Mouse (Mus musculus): ENCODE results near the gene Fut11. TPM values are rescaled to one million over a fixed set of nuclear protein-coding genes. Genes with fewer than 3 reads are reported as not detected.

Gene Fut11
- polyA plus RNA-seq, 1 experiment: 8.0 TPM

DNA sequence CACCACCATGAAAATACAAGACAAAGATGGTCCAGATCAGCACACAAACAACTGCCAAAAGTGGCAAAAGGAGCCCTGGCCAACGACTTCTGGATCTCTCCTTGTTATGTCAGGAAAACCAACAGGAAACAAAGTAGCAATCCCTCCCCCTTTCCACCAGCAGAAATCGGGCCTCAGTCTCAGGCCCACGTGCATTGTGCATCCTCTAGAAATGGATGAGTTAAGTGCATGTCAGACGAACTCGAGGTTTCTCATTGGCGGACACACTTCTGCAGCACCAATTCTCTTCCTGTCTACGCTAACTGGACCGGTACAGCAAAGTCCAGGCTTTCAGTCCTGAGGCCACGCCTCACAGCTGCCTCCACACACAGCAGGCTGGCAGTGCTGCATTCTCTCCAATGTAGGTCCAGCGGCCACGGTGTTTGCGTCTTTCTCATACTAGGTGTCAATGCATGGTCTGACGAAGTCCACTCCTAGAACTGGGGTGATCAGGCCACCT, 41.2 kb downstream of the Fut11 start:
- H3K4me3 ChIP-seq (ENCODE audit: low read depth, low read length): no peak overlapping the region
- no peak overlapping the region for H3K9ac ChIP-seq (ENCODE audit: low read depth, poor library complexity, severe bottlenecking)
- no peaks in the 10 kb centered on the region for H3K4me1 ChIP-seq (ENCODE audit: control insufficient read depth, insufficient read depth, low read length)
- TF ChIP-seq POLR2A (IDR thresholded peaks at IDR 0.05; ENCODE audit: insufficient read depth, low read length): no peak
- TF ChIP-seq EP300 (IDR thresholded peaks at IDR 0.05; ENCODE audit: insufficient read depth, low read depth, low read length): no peak
- no peak for TF ChIP-seq CTCF (IDR thresholded peaks at IDR 0.05; ENCODE audit: low read depth, low read length)
- no peaks in the 10 kb centered on the region for H3K27me3 ChIP-seq (ENCODE audit: control insufficient read depth, insufficient read depth, low read length, poor library complexity, severe bottlenecking)
- H3K27ac ChIP-seq (ENCODE audit: insufficient read depth, low read length): no peak overlapping the region
- peaks cover 6% of the 10 kb centered on the region for H3K36me3 ChIP-seq (ENCODE audit: control insufficient read depth, insufficient read depth, low read length, poor library complexity, severe bottlenecking)
- no peaks in the 10 kb centered on the region for H3K9me3 ChIP-seq (replicated peaks; ENCODE audit: control insufficient read depth, insufficient read depth, low read length, poor library complexity, severe bottlenecking)

DNA sequence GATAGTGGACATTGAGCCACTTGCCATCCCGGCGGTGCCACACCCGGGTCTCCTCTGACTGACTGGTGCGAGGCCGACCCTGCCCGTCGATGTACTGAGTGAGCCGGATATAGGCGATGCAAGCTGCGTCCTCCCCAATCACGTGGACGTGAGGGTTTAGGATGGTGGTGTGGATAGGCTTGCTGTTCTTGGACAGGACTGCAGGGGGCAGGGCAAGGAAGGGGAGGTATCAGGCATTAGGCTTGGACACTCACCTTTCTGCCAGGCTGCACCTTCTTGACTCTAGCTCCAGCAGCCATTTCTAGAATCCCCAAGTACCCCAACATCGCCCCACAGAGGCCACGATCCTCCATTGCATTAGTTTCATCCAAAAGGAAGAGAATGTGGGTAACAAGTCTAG, 42.5 kb downstream of the Fut11 start:
- no peaks in the 10 kb centered on the region for H3K4me1 ChIP-seq (ENCODE audit: control insufficient read depth, insufficient read depth, low read length)
- H3K36me3 ChIP-seq (ENCODE audit: control insufficient read depth, insufficient read depth, low read length, poor library complexity, severe bottlenecking): peaks cover 6% of the 10 kb centered on the region
- no peak for TF ChIP-seq EP300 (IDR thresholded peaks at IDR 0.05; ENCODE audit: insufficient read depth, low read depth, low read length)
- TF ChIP-seq CTCF (IDR thresholded peaks at IDR 0.05; ENCODE audit: low read depth, low read length): peak; percentile 82
- no peaks in the 10 kb centered on the region for H3K9me3 ChIP-seq (replicated peaks; ENCODE audit: control insufficient read depth, insufficient read depth, low read length, poor library complexity, severe bottlenecking)
- H3K27me3 ChIP-seq (ENCODE audit: control insufficient read depth, insufficient read depth, low read length, poor library complexity, severe bottlenecking): no peaks in the 10 kb centered on the region
- no peak overlapping the region for H3K27ac ChIP-seq (ENCODE audit: insufficient read depth, low read length)
- H3K9ac ChIP-seq (ENCODE audit: low read depth, poor library complexity, severe bottlenecking): 0 out of 2 replicates have a peak overlapping the region, but pooled peaks have one; percentile 14
- peak overlapping the region; percentile 34 for H3K4me3 ChIP-seq (ENCODE audit: low read depth, low read length)

GRCm38 (mm10) chr14:20738511-20738910, 43.7 kb downstream of the Fut11 start:
- Histone ChIP-seq H3K27ac (ENCODE audit: insufficient read depth, low read length) (no peak overlapping the region), H3K9me3 (replicated peaks; ENCODE audit: control insufficient read depth, insufficient read depth, low read length, poor library complexity, severe bottlenecking) (no peaks in the 10 kb centered on the region), H3K27me3 (ENCODE audit: control insufficient read depth, insufficient read depth, low read length, poor library complexity, severe bottlenecking) (no peaks in the 10 kb centered on the region), H3K4me1 (ENCODE audit: control insufficient read depth, insufficient read depth, low read length) (no peaks in the 10 kb centered on the region), H3K4me3 (ENCODE audit: low read depth, low read length) (no peak overlapping the region), H3K9ac (ENCODE audit: low read depth, poor library complexity, severe bottlenecking) (no peak overlapping the region), H3K36me3 (ENCODE audit: control insufficient read depth, insufficient read depth, low read length, poor library complexity, severe bottlenecking) (peaks cover 6% of the 10 kb centered on the region)
- no peak for TF ChIP-seq EP300 (IDR thresholded peaks at IDR 0.05; ENCODE audit: insufficient read depth, low read depth, low read length)
- no peak for TF ChIP-seq CTCF (IDR thresholded peaks at IDR 0.05; ENCODE audit: low read depth, low read length)
- no peak for TF ChIP-seq POLR2A (IDR thresholded peaks at IDR 0.05; ENCODE audit: insufficient read depth, low read length)

DNA sequence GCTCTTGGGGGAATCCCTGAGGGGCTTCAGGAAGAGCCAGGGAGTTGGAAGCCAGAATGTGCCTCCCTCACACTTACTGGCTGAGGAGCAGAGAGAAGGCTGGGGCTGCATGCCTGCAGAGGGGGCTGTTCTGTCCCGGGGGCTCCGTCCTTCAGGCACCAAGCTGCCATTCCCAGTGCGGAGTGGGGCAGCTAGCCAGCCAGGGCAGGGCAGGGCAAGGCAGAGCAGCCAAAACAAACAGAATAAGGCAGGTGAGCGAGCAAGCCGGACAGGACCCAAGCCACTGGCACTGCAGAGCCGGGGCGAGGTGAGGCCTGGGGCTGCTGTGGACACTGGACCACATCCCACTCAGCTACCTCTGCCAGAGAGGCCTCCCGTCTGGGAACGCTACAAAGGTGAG, 46.5 kb downstream of the Fut11 start:
- H3K27ac ChIP-seq (ENCODE audit: insufficient read depth, low read length): no peak overlapping the region
- no peak overlapping the region for H3K4me3 ChIP-seq (ENCODE audit: low read depth, low read length)
- H3K4me1 ChIP-seq (ENCODE audit: control insufficient read depth, insufficient read depth, low read length): no peaks in the 10 kb centered on the region
- no peaks in the 10 kb centered on the region for H3K9me3 ChIP-seq (replicated peaks; ENCODE audit: control insufficient read depth, insufficient read depth, low read length, poor library complexity, severe bottlenecking)
- H3K36me3 ChIP-seq (ENCODE audit: control insufficient read depth, insufficient read depth, low read length, poor library complexity, severe bottlenecking): peaks cover 6% of the 10 kb centered on the region
- no peak for TF ChIP-seq CTCF (IDR thresholded peaks at IDR 0.05; ENCODE audit: low read depth, low read length)
- TF ChIP-seq EP300 (IDR thresholded peaks at IDR 0.05; ENCODE audit: insufficient read depth, low read depth, low read length): no peak
- no peak for TF ChIP-seq POLR2A (IDR thresholded peaks at IDR 0.05; ENCODE audit: insufficient read depth, low read length)
- H3K9ac ChIP-seq (ENCODE audit: low read depth, poor library complexity, severe bottlenecking): no peak overlapping the region
- H3K27me3 ChIP-seq (ENCODE audit: control insufficient read depth, insufficient read depth, low read length, poor library complexity, severe bottlenecking): no peaks in the 10 kb centered on the region

DNA sequence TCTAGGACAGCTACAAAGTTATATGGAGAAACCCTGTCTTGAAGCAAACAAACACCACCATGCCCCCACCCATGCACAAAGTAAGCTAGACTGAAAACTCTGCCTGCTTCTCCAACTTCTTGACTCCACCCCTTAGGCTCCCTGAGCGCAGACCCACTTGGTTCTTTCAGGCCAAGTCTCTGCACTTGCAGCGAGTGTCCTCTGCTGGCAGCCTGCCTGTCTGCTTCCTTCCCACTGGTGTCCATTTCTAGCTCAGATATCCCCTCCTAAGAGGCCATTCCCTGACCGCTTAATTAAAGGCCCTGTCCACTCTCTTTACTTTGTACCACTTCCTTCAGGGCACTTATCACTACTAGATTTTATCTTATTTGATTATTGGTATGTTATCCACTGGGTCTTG, 48.8 kb downstream of the Fut11 start:
- no peak overlapping the region for H3K27ac ChIP-seq (ENCODE audit: insufficient read depth, low read length)
- H3K27me3 ChIP-seq (ENCODE audit: control insufficient read depth, insufficient read depth, low read length, poor library complexity, severe bottlenecking): no peaks in the 10 kb centered on the region
- H3K4me1 ChIP-seq (ENCODE audit: control insufficient read depth, insufficient read depth, low read length): no peaks in the 10 kb centered on the region
- H3K9ac ChIP-seq (ENCODE audit: low read depth, poor library complexity, severe bottlenecking): no peak overlapping the region
- TF ChIP-seq CTCF (IDR thresholded peaks at IDR 0.05; ENCODE audit: low read depth, low read length) (no peak), EP300 (IDR thresholded peaks at IDR 0.05; ENCODE audit: insufficient read depth, low read depth, low read length) (no peak), POLR2A (IDR thresholded peaks at IDR 0.05; ENCODE audit: insufficient read depth, low read length) (no peak)
- peaks cover 6% of the 10 kb centered on the region for H3K36me3 ChIP-seq (ENCODE audit: control insufficient read depth, insufficient read depth, low read length, poor library complexity, severe bottlenecking)
- H3K9me3 ChIP-seq (replicated peaks; ENCODE audit: control insufficient read depth, insufficient read depth, low read length, poor library complexity, severe bottlenecking): no peaks in the 10 kb centered on the region
- no peak overlapping the region for H3K4me3 ChIP-seq (ENCODE audit: low read depth, low read length)

DNA sequence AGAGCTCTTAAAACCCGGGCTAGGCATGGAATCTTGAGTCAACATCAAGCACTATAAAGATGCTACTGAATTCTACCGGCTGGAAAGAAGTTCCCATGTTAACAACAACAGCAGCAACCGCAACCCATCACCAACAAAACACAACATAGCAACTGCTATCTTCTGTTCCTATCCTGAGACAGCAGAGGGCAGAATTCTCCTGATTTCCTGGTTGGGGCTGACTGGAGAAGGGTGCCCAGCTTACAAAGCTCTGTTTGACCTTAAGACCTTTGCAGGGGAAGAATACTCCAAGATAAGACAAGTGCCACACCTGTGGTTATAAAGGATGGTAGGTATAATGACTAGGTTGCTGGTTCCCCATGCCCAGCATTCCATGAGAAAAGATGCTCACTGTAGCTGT, 52.2 kb downstream of the Fut11 start:
- no peak for TF ChIP-seq CTCF (IDR thresholded peaks at IDR 0.05; ENCODE audit: low read depth, low read length)
- no peak for TF ChIP-seq EP300 (IDR thresholded peaks at IDR 0.05; ENCODE audit: insufficient read depth, low read depth, low read length)
- TF ChIP-seq POLR2A (IDR thresholded peaks at IDR 0.05; ENCODE audit: insufficient read depth, low read length): no peak
- no peak overlapping the region for H3K4me3 ChIP-seq (ENCODE audit: low read depth, low read length)
- no peaks in the 10 kb centered on the region for H3K27me3 ChIP-seq (ENCODE audit: control insufficient read depth, insufficient read depth, low read length, poor library complexity, severe bottlenecking)
- H3K9me3 ChIP-seq (replicated peaks; ENCODE audit: control insufficient read depth, insufficient read depth, low read length, poor library complexity, severe bottlenecking): no peaks in the 10 kb centered on the region
- no peaks in the 10 kb centered on the region for H3K36me3 ChIP-seq (ENCODE audit: control insufficient read depth, insufficient read depth, low read length, poor library complexity, severe bottlenecking)
- no peak overlapping the region for H3K9ac ChIP-seq (ENCODE audit: low read depth, poor library complexity, severe bottlenecking)
- no peaks in the 10 kb centered on the region for H3K4me1 ChIP-seq (ENCODE audit: control insufficient read depth, insufficient read depth, low read length)
- H3K27ac ChIP-seq (ENCODE audit: insufficient read depth, low read length): no peak overlapping the region

All from ES-Bruce4 (cell line).